Mouse (Mus musculus) CH12.LX (cell line): ENCODE measurements around the gene Clock. TPM values are rescaled to one million over a fixed set of nuclear protein-coding genes. Genes with fewer than 3 reads are reported as not detected.

Experiments
- DNase-seq: peaks from one replicate; pipeline ENCODE4 v3.0.0-alpha.2; 2013; ENCODE audit errors: extremely low read depth
- H3K27ac ChIP-seq: 2 replicates; pipeline ENCODE4 v1.5.1; 2012; ENCODE audit warnings: low read depth, mild to moderate bottlenecking, control low read depth, moderate library complexity; ENCODE audit not compliant: insufficient read depth
- H3K27me3 ChIP-seq: replicated peaks from 2 replicates; pipeline ENCODE3; 2012; ENCODE audit warnings: inconsistent platforms
- H3K36me3 ChIP-seq, 2 experiments: replicated peaks in 1 of 2; 2 replicates each; pipeline versions ENCODE3 to v1.6.1; 2012; ENCODE audit warnings: inconsistent platforms in 1 of 2, low read length in 1 of 2, mild to moderate bottlenecking in 1 of 2, mixed read lengths in 1 of 2, moderate library complexity in 1 of 2; ENCODE audit not compliant: control insufficient read depth in 1 of 2, insufficient read depth in 1 of 2
- H3K4me1 ChIP-seq, 2 experiments: 2 replicates each; pipeline ENCODE4 v1.6.1; 2012; ENCODE audit warnings: inconsistent platforms in 1 of 2, moderate library complexity in 1 of 2; ENCODE audit not compliant: insufficient read depth in 2 of 2, control insufficient read depth in 1 of 2
- H3K4me2 ChIP-seq: 2 replicates; pipeline ENCODE4 v1.6.1; 2012; ENCODE audit warnings: low read depth, mild to moderate bottlenecking, control low read depth; ENCODE audit not compliant: poor library complexity, insufficient read depth, severe bottlenecking
- H3K4me3 ChIP-seq, 3 experiments: fragments of 150-350 bp in 1 of 3; sonication (generic) in 1 of 3; replicated peaks in 1 of 3; 2 replicates each; pipeline versions ENCODE3 to v1.5.1; 2011 to 2012; ENCODE audit warnings: low read depth in 2 of 3, low read length in 2 of 3, mild to moderate bottlenecking in 2 of 3, moderate library complexity in 2 of 3, control low read depth in 1 of 3, improper control_type of control experiment in 1 of 3, inconsistent platforms in 1 of 3, mixed read lengths in 1 of 3; ENCODE audit not compliant: poor library complexity in 1 of 3
- H3K79me2 ChIP-seq: replicated peaks from 2 replicates; pipeline ENCODE4 v1.6.1; 2012; ENCODE audit warnings: mild to moderate bottlenecking, moderate library complexity; ENCODE audit not compliant: control insufficient read depth, poor library complexity, insufficient read depth, severe bottlenecking; ENCODE audit errors: extremely low read depth
- H3K9ac ChIP-seq: 2 replicates; pipeline ENCODE4 v1.6.1; 2012; ENCODE audit warnings: low read depth, mild to moderate bottlenecking, control low read depth, moderate library complexity; ENCODE audit not compliant: insufficient read depth
- H3K9me3 ChIP-seq: replicated peaks from 2 replicates; pipeline ENCODE3; 2012; ENCODE audit warnings: low read length, inconsistent platforms, mixed read lengths
- BHLHE40 ChIP-seq: IDR thresholded peaks from 2 replicates; pipeline ENCODE4 v1.6.1; 2011; ENCODE audit warnings: mild to moderate bottlenecking, low read depth, low read length, improper control_type of control experiment
- ELF1 ChIP-seq: IDR thresholded peaks from 2 replicates; pipeline ENCODE4 v1.6.1; 2014; ENCODE audit warnings: low read depth, mild to moderate bottlenecking, inconsistent platforms, low read length, improper control_type of control experiment
- EP300 ChIP-seq: IDR thresholded peaks from 2 replicates; pipeline ENCODE4 v1.6.1; 2011; ENCODE audit warnings: low read length, improper control_type of control experiment
- GABPA ChIP-seq: IDR thresholded peaks from 2 replicates; pipeline ENCODE4 v1.6.1; 2012; ENCODE audit warnings: low read depth, low read length, improper control_type of control experiment, inconsistent platforms; ENCODE audit not compliant: insufficient replicate concordance
- IRF4 ChIP-seq: IDR thresholded peaks from 2 replicates; pipeline ENCODE4 v1.6.1; 2014; ENCODE audit warnings: low read depth, mild to moderate bottlenecking, inconsistent platforms, low read length, improper control_type of control experiment
- JUN ChIP-seq: IDR thresholded peaks from 2 replicates; pipeline ENCODE4 v1.6.1; 2011; ENCODE audit warnings: low read depth, mild to moderate bottlenecking, low read length, improper control_type of control experiment, moderate library complexity; ENCODE audit not compliant: insufficient read depth
- JUND ChIP-seq: conservative IDR thresholded peaks from 2 replicates; pipeline ENCODE4 v1.6.1; 2011; ENCODE audit warnings: low read depth, low read length, improper control_type of control experiment
- KAT2A ChIP-seq: IDR thresholded peaks from 2 replicates; pipeline ENCODE4 v1.6.1; 2012; ENCODE audit warnings: low read length, improper control_type of control experiment, inconsistent platforms; ENCODE audit not compliant: insufficient replicate concordance
- MAX ChIP-seq: IDR thresholded peaks from 2 replicates; pipeline ENCODE4 v1.6.1; 2011; ENCODE audit warnings: low read length, improper control_type of control experiment
- MAZ ChIP-seq: IDR thresholded peaks from 2 replicates; pipeline ENCODE4 v1.6.1; 2012; ENCODE audit warnings: low read depth, mild to moderate bottlenecking, inconsistent platforms, low read length, improper control_type of control experiment, moderate library complexity
- MEF2A ChIP-seq: IDR thresholded peaks from 2 replicates; pipeline ENCODE4 v1.6.1; 2014; ENCODE audit warnings: low read depth, mild to moderate bottlenecking, inconsistent platforms, low read length, improper control_type of control experiment, borderline replicate concordance
- MYC ChIP-seq: IDR thresholded peaks from 2 replicates; pipeline ENCODE4 v1.6.1; 2011; ENCODE audit warnings: low read depth, mild to moderate bottlenecking, improper control_type of control experiment, low read length
- NELFE ChIP-seq: IDR thresholded peaks from 2 replicates; pipeline ENCODE4 v1.6.1; 2011; ENCODE audit warnings: low read depth, low read length, improper control_type of control experiment
- NRF1 ChIP-seq: IDR thresholded peaks from 2 replicates; pipeline ENCODE4 v1.6.1; 2014; ENCODE audit warnings: low read depth, mild to moderate bottlenecking, inconsistent platforms, low read length, improper control_type of control experiment, moderate library complexity
- POLR2A ChIP-seq: IDR thresholded peaks from 2 replicates; pipeline ENCODE4 v1.6.1; 2011; ENCODE audit warnings: low read depth, mild to moderate bottlenecking, improper control_type of control experiment, low read length
- POLR2AphosphoS2 ChIP-seq: IDR thresholded peaks from 2 replicates; pipeline ENCODE4 v1.6.1; 2011; ENCODE audit warnings: low read depth, low read length, improper control_type of control experiment
- RAD21 ChIP-seq: IDR thresholded peaks from 2 replicates; pipeline ENCODE4 v1.6.1; 2011; ENCODE audit warnings: low read depth, mild to moderate bottlenecking, low read length, improper control_type of control experiment, moderate library complexity
- RCOR1 ChIP-seq: conservative IDR thresholded peaks from 2 replicates; pipeline ENCODE4 v1.6.1; 2012; ENCODE audit warnings: low read depth, mild to moderate bottlenecking, inconsistent platforms, low read length, improper control_type of control experiment
- SIN3A ChIP-seq: IDR thresholded peaks from 2 replicates; pipeline ENCODE4 v1.6.1; 2012; ENCODE audit warnings: low read length, improper control_type of control experiment, inconsistent platforms
- TBP ChIP-seq: conservative IDR thresholded peaks from 2 replicates; pipeline ENCODE4 v1.6.1; 2011; ENCODE audit warnings: low read depth, low read length, improper control_type of control experiment
- TCF12 ChIP-seq: IDR thresholded peaks from 2 replicates; pipeline ENCODE4 v1.6.1; 2014; ENCODE audit warnings: low read depth, mild to moderate bottlenecking, inconsistent platforms, low read length, improper control_type of control experiment
- UBTF ChIP-seq: IDR thresholded peaks from 2 replicates; pipeline ENCODE4 v1.6.1; 2012; ENCODE audit warnings: low read depth, mild to moderate bottlenecking, inconsistent platforms, low read length, improper control_type of control experiment, moderate library complexity
- USF2 ChIP-seq: conservative IDR thresholded peaks from 2 replicates; pipeline ENCODE4 v1.6.1; 2011; ENCODE audit warnings: low read depth, low read length, improper control_type of control experiment
- ZC3H11A ChIP-seq: IDR thresholded peaks from 2 replicates; pipeline ENCODE4 v1.6.1; 2012; ENCODE audit warnings: low read depth, mild to moderate bottlenecking, inconsistent platforms, low read length, improper control_type of control experiment
- ZKSCAN1 ChIP-seq: IDR thresholded peaks from 2 replicates; pipeline ENCODE4 v1.6.1; 2012; ENCODE audit warnings: low read depth, inconsistent platforms, low read length, improper control_type of control experiment, borderline replicate concordance
- ZNF384 ChIP-seq: IDR thresholded peaks from 2 replicates; pipeline ENCODE4 v1.6.1; 2012; ENCODE audit warnings: low read depth, low read length, improper control_type of control experiment, inconsistent platforms
- dilution Hi-C: fragments of 300-500 bp; cut with MboI; formaldehyde crosslinking; loops from 2 replicates; pipeline ENCODE4 v1.14.3; 2020; ENCODE audit warnings: low sequenced_read_pairs; ENCODE audit not compliant: extremely low pct_unique_long_range_greater_than_20kb, extremely low pct_ligation_motif_present
- in situ Hi-C: fragments of 300-500 bp; cut with MboI; formaldehyde crosslinking; loops from 3 replicates; pipeline ENCODE4 v1.14.3; 2019; ENCODE audit warnings: low sequenced_read_pairs, low pct_ligation_motif_present, low pct_unique_long_range_greater_than_20kb, mixed read lengths
- polyA plus RNA-seq: library from polyadenylated mRNA; unstranded; fragments of >175 nt; gene quantifications from 2 replicates; pipeline ENCODE4 v1.2.1, GENCODE M21; 2012; ENCODE audit warnings: low read depth; ENCODE audit not compliant: insufficient read length
- total RNA-seq, 2 experiments: library from RNA; depleted of rRNA; stranded (reverse); fragments of 300-350 nt in 1 of 2; fragments of >200 nt in 1 of 2; gene quantifications; 2 replicates each; pipeline ENCODE4 v1.2.3; 2012 to 2014

Gene Clock
- total and polyA plus RNA-seq, 3 experiments, result 3.2 to 8.0 (median 4.5) TPM

- H3K9me3 ChIP-seq, result no peaks in the 10 kb centered on the region
- no peak overlapping the region for H3K27ac ChIP-seq
- H3K4me2 ChIP-seq, result no peak overlapping the region
- H3K4me1 ChIP-seq, result peaks cover 12 to 72% of the 10 kb centered on the region in 2 experiments
- no peaks in the 10 kb centered on the region for H3K27me3 ChIP-seq
- no peaks in the 10 kb centered on the region for H3K79me2 ChIP-seq
- H3K4me3 ChIP-seq, result no peak overlapping the region
- no peak overlapping the region for H3K9ac ChIP-seq
- TF ChIP-seq MAZ (no peak), ZNF384 (peak; percentile 76)
- H3K36me3 ChIP-seq, result peaks cover 0 to 6% of the 10 kb centered on the region in 2 experiments
- in situ Hi-C loops (no loop called here), dilution Hi-C loops (no loop called here)
- DNase-seq, result no peak
These were observed 58.1 kb downstream of the Clock start for GRCm38 (mm10) chr5:76246539-76246938.

GRCm38 (mm10) chr5:76245419-76245818, 59.2 kb downstream of the Clock start:
- Histone ChIP-seq H3K4me3 (no peak overlapping the region), H3K27ac (no peak overlapping the region), H3K4me1 (peaks cover 12 to 66% of the 10 kb centered on the region in 2 experiments), H3K27me3 (no peaks in the 10 kb centered on the region), H3K9ac (no peak overlapping the region), H3K79me2 (no peaks in the 10 kb centered on the region), H3K36me3 (peaks cover 0 to 11% of the 10 kb centered on the region in 2 experiments), H3K9me3 (no peaks in the 10 kb centered on the region), H3K4me2 (no peak overlapping the region)
- DNase-seq, result no peak
- dilution Hi-C loops (no loop called here), in situ Hi-C loops (no loop called here)
- TF ChIP-seq MEF2A (no peak), IRF4 (no peak), POLR2A (no peak)

- peaks cover 5 to 21% of the 10 kb centered on the region in 2 experiments for H3K36me3 ChIP-seq
- in situ Hi-C loops (no loop called here), dilution Hi-C loops (no loop called here)
These were observed 60.2 kb downstream of the Clock start for GRCm38 (mm10) chr5:76244430-76244829.

More at GRCm38 (mm10) chr5:76244430-76244829, 60.2 kb downstream of the Clock start:
- Histone ChIP-seq H3K4me2 (peak overlapping the region; percentile 36; the same call in 1 of the 2 replicates), H3K79me2 (no peaks in the 10 kb centered on the region), H3K4me1 (peaks cover 7 to 56% of the 10 kb centered on the region in 2 experiments), H3K4me3 (no peak overlapping the region), H3K27ac (no peak overlapping the region), H3K27me3 (no peaks in the 10 kb centered on the region), H3K9me3 (no peaks in the 10 kb centered on the region), H3K9ac (no peak overlapping the region)
- TF ChIP-seq SIN3A (no peak), ELF1 (no peak), NELFE (no peak), RAD21 (no peak), MAX (peak; percentile 80), NRF1 (no peak), ZKSCAN1 (no peak), MEF2A (no peak), IRF4 (no peak), POLR2A (no peak), UBTF (no peak), TCF12 (no peak), JUND (no peak), RCOR1 (no peak), EP300 (no peak), USF2 (no peak), KAT2A (no peak), TBP (no peak), POLR2AphosphoS2 (no peak), GABPA (no peak), ZC3H11A (no peak), MYC (0 out of 2 replicates have a peak, but pooled peaks have one; percentile 27), JUN (no peak), BHLHE40 (peak; percentile 70)
- peak; percentile 40 for DNase-seq
